Mouse (Mus musculus) heart, adult 2 months (tissue): Measurements from ENCODE around the gene Gm49342. TPM values are rescaled to one million over a fixed set of nuclear protein-coding genes. Genes with fewer than 3 reads are reported as not detected.
"Not testable (repeated sequence)": the region's sequence is repeated elsewhere in the genome, so short reads cannot be mapped to it uniquely, and the experiment has no call there.

Experiments used
- DNase-seq, 2 experiments: peaks; one replicate each; pipeline ENCODE4 v3.0.0; 2021
- H3K27ac ChIP-seq: fragments of 200-600 bp; 2 replicates; pipeline ENCODE4 v1.8.1; 2022
- H3K27me3 ChIP-seq: fragments of 200-500 bp; 2 replicates; pipeline ENCODE4 v1.6.1; 2012; ENCODE audit warnings: mild to moderate bottlenecking, low read length, inconsistent platforms, mixed read lengths; ENCODE audit not compliant: control insufficient read depth, insufficient read depth
- H3K36me3 ChIP-seq: fragments of 200-500 bp; 2 replicates; pipeline ENCODE4 v1.6.1; 2012; ENCODE audit warnings: low read length, inconsistent platforms; ENCODE audit not compliant: control insufficient read depth, insufficient read depth
- H3K4me1 ChIP-seq: fragments of 200-500 bp; 2 replicates; pipeline ENCODE4 v1.6.1; 2011; ENCODE audit warnings: low read length; ENCODE audit not compliant: control insufficient read depth, insufficient read depth
- H3K4me3 ChIP-seq: fragments of 200-600 bp; 2 replicates; pipeline ENCODE4 v1.8.1; 2022
- H3K79me2 ChIP-seq: fragments of 200-500 bp; replicated peaks from 2 replicates; pipeline ENCODE4 v1.6.1; 2012; ENCODE audit warnings: mild to moderate bottlenecking, inconsistent platforms, low read length, moderate library complexity, mixed read lengths; ENCODE audit not compliant: control insufficient read depth, insufficient read depth
- H3K9ac ChIP-seq: fragments of 200-500 bp; 2 replicates; pipeline ENCODE4 v1.6.1; 2012; ENCODE audit warnings: low read depth, mild to moderate bottlenecking, control low read depth, inconsistent platforms, low read length, mixed read lengths
- CTCF ChIP-seq: fragments of 200-600 bp; IDR thresholded peaks from 2 replicates; pipeline ENCODE4 v1.8.1; 2022; ENCODE audit warnings: antibody characterized with exemption, mild to moderate bottlenecking, moderate library complexity
- EP300 ChIP-seq: fragments of 200-500 bp; IDR thresholded peaks from 2 replicates; pipeline ENCODE4 v1.6.1; 2011; ENCODE audit warnings: low read depth, low read length, control low read depth; ENCODE audit not compliant: insufficient read depth
- POLR2A ChIP-seq: fragments of 200-500 bp; IDR thresholded peaks from 2 replicates; pipeline ENCODE4 v1.6.1; 2011; ENCODE audit warnings: mild to moderate bottlenecking, low read depth, low read length, control low read depth; ENCODE audit not compliant: insufficient read depth
- WGBS: fragments of 180-500 bp; shearing (Covaris S2); methylation state at CpG from one replicate; pipeline ENCODE4 v1.1.7; 2018; 5-methylcytosine and 5-hydroxymethylcytosine counted together
- intact Hi-C: fragments of 180-260 bp; cut with DNase I; formaldehyde crosslinking; loops from one replicate; pipeline ENCODE4 v1.15.1; 2025
- polyA plus RNA-seq: library from polyadenylated mRNA; depleted of rRNA; stranded (reverse); fragments of >200 nt; gene quantifications from 2 replicates; pipeline ENCODE4 v1.2.3, GENCODE M21; 2012
- total RNA-seq, 2 experiments: library from RNA; stranded (reverse); gene quantifications; 2 replicates each; pipeline ENCODE4 v1.2.3; 2021

Gene Gm49342
- total and polyA plus RNA-seq, 3 experiments, result 11.3 to 13.4 (median 12.1) TPM

- H3K27me3 ChIP-seq, result no peaks in the 10 kb centered on the region
- H3K4me3 ChIP-seq, result no peak overlapping the region
- TF ChIP-seq CTCF, result no peak
- no peak for TF ChIP-seq EP300
- TF ChIP-seq POLR2A, result no peak
- H3K27ac ChIP-seq, result no peak overlapping the region
- H3K9ac ChIP-seq, result no peak overlapping the region
- DNase-seq, result no peak
- no peaks in the 10 kb centered on the region for H3K36me3 ChIP-seq
- H3K4me1 ChIP-seq, result peaks cover 5% of the 10 kb centered on the region
- intact Hi-C loops, result loop anchor here (2.0 kb wide), 1 partner anchor 40 kb away; no protein-coding TSS in a partner anchor
- H3K79me2 ChIP-seq, result no peaks in the 10 kb centered on the region
- WGBS, result 86% methylated on average over 5 of the region's 5 CpGs
These were observed 24.1 kb downstream of the Gm49342 start for GRCm38 (mm10) chr14:50968216-50968980.

DNA sequence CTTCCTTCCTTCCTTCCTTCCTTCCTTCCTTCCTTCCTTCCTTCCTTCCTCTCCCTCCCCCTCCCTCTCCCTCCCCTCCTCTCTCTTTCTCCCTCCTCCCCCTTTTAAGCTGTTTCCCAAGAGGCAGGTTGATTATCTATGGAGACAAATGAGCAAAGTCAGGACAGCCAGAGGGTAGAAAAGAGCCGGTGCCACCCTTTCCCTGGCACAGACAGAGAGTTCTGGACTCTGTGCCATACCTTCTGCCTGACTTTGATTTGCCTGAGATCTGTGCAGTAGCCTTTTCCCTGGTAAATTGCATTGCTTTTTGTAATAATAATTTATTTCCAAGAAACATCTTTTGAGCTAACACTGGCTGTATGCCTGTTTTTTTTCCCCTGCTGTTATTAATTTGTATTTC, 24.7 kb downstream of the Gm49342 start:
- DNase-seq, result no peak
- Histone ChIP-seq H3K27ac (peak overlapping the region; percentile 66), H3K9ac (no peak overlapping the region), H3K79me2 (no peaks in the 10 kb centered on the region), H3K36me3 (no peaks in the 10 kb centered on the region), H3K4me3 (no peak overlapping the region), H3K27me3 (no peaks in the 10 kb centered on the region), H3K4me1 (peaks cover 5% of the 10 kb centered on the region)
- WGBS, result 17% methylated on average over 1 of the region's 1 CpGs
- intact Hi-C loops, result loop anchor here (2.0 kb wide), 1 partner anchor 40 kb away; no protein-coding TSS in a partner anchor
- no peak for TF ChIP-seq POLR2A
- no peak for TF ChIP-seq EP300
- no peak for TF ChIP-seq CTCF

DNA sequence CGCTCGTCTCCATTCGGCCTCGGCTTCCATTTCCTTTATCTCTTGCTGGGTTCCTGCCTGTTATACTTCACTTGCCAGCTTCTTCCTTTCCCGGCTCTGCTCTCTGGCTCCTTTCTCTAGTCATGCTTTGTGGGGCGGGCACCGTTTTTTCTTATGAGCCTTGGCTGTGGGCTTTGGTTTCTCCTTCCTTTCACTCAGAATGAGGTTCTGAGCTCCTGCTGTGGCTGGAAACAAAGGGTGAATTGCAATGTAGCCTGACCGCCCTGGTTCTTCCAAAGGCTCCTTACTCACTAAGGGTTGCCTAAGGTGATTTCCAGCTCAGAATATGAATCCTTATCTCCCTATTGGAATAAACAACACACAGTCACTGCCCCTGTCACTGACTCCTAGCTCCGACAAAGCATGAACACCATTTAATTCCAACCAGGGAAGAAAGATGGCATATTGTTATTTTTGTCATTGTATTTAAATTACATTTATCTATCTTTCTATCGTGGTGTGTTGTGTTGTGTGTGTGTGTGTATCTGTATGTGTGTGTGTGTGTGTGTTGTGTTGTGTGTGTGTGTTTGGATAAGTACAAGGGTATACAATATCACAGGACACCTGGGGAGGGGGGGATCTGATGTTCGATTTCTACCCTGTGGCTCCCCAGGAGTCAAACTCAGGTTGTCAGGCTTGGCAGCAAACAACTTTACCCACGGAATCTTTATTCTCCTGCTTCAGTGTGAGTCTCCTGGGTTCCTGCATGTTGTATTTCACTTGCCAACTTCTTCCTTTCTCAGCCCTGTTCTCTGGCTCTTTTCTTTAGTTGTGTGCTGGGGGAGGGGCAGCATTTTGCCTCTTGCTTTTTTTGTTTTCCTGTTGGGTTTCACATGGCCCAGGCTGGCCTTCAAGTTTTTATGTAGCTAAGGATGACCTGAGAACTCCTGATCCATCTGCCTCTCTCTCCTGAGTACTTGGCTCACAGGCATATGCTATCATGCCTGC, 25.5 kb downstream of the Gm49342 start:
- Histone ChIP-seq H3K4me3 (no peak overlapping the region), H3K4me1 (peaks cover 5% of the 10 kb centered on the region), H3K9ac (peak overlapping the region; percentile 12; the same call in 1 of the 2 replicates), H3K36me3 (no peaks in the 10 kb centered on the region), H3K27me3 (no peaks in the 10 kb centered on the region), H3K79me2 (no peaks in the 10 kb centered on the region), H3K27ac (peak overlapping the region; percentile 66)
- TF ChIP-seq CTCF (no peak), POLR2A (no peak), EP300 (no peak)
- intact Hi-C loops, result loop anchor here (2.0 kb wide), 1 partner anchor 39 kb away; no protein-coding TSS in a partner anchor
- WGBS, result 22% methylated on average over 12 of the region's 12 CpGs
- DNase-seq, result peak; percentile 46 to 51

GRCm38 (mm10) chr14:50970822-50971221, 26.5 kb downstream of the Gm49342 start:
- no peak for DNase-seq
- Histone ChIP-seq H3K27ac (no peak overlapping the region), H3K79me2 (no peaks in the 10 kb centered on the region), H3K4me1 (peaks cover 5% of the 10 kb centered on the region), H3K27me3 (no peaks in the 10 kb centered on the region), H3K9ac (no peak overlapping the region), H3K36me3 (no peaks in the 10 kb centered on the region), H3K4me3 (no peak overlapping the region)
- no peak for TF ChIP-seq POLR2A
- no peak for TF ChIP-seq CTCF
- no peak for TF ChIP-seq EP300
- intact Hi-C loops, result no loop called here
- 57% methylated on average over 1 of the region's 1 CpGs for WGBS

DNA sequence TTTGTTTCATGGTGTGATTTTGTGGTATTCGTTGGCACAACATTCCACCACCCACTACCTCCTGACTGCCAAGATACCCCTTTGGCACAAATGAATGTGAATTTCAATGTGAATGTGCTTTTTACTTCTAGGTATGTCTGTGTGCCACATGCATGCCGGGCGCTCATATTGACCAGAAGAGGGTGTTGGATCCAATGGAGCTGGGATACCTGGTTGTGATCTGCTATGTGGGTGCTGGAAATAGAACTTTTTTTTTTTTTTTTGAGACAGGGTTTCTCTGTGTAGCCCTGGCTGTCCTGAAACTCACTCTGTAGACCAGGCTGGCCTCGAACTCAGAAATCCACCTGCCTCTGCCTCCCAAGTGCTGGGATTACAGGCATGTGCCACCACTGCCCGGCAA, 28.7 kb downstream of the Gm49342 start:
- H3K27ac ChIP-seq, H3K79me2 ChIP-seq, H3K4me3 ChIP-seq, intact Hi-C loops, H3K9ac ChIP-seq, H3K36me3 ChIP-seq, H3K27me3 ChIP-seq, DNase-seq: not testable (repeated sequence)
- H3K4me1 ChIP-seq, result peaks cover 10% of the 10 kb centered on the region
- WGBS, result 96% methylated on average over 5 of the region's 5 CpGs
